Mouse (Mus musculus) c-Kit-positive CD71-positive TER-119-negative erythroid progenitor cells, embryonic 14.5 days (primary cell): ENCODE results near the gene Mical2.

Source experiments
- DNase-seq: peaks from one replicate; pipeline ENCODE4 v3.0.0-alpha.2; 2013; ENCODE audit warnings: low read depth

Mical2 gene

GRCm38 (mm10) chr7:112280474-112280873 is 54.8 kb downstream of the Mical2 start:
- DNase-seq: no peak

DNA sequence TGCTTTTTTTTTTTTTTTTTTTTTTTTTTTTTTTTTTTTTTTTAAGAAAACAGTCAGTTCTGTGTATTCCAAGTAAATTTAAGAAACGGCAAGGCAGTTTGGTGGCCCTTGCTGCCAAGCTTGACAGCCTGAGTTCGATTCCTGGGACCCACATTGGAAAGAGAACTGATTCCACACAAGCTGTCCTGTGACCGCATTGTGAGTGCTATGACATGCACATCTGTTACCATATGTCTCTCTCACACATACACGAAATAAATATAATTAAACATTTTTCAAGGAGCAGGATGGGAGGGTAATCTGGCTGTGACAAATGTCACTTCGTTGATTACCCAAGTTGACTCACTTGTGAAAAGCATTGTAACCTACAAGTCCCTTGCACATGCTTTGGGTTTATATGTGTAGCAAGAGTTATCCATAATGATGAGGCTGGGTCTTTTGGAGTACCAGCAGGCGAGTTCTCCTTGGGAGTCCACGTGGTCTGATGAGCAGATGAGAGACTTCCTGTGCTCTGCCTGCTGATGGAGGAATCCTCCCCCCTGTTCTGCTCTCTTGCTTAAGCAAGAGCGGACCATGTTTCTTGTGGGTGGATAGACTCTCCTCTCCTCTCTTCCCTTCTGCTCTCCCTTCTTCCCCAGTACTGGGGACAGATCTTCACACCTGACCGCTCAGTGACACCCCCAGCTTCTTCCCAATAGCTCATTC is 58.1 kb downstream of the Mical2 start:
- DNase-seq: no peak

DNA sequence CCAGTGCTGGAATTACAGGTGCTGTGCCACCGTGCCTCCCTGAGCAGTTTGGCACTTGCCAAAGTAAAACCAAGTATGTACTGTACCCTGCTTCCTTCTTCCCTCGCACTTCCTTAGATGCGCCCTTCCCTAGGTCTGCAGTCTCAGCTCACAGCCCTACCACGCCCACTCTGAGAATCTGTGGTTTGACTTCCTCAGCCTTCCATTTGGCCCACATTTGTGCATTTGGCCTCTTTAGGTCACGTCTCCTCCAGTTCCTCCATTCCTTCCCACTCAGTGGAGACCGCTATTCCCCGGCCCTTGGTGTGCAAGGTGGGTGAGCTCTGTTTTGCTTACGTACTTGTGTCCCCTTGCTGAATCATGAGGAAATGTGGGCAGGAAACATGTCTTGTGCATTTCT is 59.9 kb downstream of the Mical2 start:
- DNase-seq: no peak

DNA sequence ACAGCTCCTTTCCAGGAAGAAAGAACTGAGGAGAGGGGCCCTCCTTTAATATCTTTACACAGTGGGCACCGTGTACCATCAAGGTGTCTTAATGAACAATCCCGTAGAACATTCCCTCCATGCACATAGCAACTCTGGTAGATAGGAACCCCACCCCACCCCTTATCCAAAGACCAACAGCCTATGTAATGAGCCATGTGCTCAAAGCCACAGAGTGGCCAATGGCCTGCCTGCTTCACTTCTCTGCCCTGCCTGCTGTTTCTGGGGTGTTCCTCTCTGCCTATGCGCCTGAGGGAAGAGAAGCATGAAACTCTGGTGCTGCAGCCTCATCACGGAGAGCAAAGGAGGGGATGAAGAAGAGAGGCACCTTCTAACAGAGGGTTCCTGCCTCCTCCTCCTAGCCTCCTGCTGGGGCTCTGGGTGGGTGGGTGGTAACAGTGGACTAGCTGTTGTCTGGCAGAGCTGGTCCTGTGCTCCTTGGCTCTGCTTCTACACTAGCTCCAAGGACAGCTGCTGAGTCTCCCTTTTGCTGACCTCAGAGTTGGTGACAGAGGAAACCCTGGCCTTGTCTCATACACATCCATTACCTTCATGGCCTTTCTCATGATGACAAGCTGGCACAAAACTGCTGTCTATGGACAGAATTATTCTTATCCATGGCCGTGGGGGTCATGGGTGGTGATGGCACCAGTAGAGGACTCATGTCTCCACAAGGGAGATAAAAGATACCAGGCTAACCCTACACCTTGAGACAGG is 62.9 kb downstream of the Mical2 start:
- no peak for DNase-seq

DNA sequence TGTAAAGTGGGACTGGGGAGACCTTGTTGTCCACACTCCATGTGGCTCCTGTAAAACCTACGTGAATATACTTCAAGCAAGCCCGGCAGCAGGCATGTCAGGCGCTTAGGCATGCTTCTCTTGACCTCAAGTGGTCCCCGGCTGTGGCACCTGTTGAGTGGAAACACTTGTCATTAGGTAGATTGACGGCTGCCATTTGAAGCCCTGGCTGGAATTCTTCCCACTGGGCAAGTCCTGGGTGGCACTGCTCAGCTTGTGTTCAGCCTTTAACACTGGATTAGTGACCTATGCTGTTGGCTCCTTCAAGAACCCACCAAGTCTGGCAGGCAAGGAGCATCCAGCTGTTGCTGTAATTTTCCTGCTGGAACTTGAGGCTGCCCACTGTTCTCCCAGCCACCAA is 63.9 kb downstream of the Mical2 start:
- DNase-seq: no peak

- no peak for DNase-seq
Measured at GRCm38 (mm10) chr7:112289990-112290389, 64.3 kb downstream of the Mical2 start.

GRCm38 (mm10) chr7:112293456-112294104 is 67.9 kb downstream of the Mical2 start:
- DNase-seq: no peak

DNA sequence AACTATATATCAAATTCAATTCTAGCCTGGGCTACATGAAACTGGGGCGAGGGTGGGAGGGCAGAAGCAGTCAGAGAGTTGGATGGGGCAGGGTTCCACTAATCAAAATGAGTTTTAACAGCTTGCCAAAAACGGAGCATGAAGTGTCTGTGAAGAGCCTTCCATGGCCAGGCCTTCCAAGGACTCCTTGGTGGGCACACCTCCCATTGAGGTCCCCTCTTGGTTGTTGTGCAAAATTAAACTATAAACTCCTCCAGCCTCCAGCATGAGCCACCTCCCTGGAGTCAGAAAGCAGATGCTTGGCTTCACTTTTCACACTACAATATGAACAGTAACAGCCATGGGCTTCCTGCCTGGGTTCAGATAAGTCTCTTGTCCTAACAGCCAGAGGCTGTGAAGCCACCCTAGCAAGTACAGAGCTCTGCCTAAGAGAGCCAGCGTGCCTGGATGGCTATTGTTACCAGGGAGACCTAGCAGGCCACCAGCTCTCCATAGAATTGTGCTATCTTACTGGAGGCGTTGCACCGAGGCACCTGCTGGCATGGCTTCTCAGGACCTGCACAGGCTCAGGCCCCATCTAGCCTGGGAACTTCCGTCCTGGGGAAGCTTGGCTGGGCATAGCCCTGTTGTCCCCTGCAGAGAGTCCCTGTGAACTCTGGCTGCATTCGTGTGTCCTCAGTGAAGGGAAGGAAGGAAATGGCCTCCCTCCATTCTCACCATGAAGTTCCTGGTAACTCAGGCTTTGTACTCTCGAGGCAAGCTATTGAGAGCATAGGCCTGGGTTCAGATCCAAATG is 70.0 kb downstream of the Mical2 start:
- no peak for DNase-seq

DNA sequence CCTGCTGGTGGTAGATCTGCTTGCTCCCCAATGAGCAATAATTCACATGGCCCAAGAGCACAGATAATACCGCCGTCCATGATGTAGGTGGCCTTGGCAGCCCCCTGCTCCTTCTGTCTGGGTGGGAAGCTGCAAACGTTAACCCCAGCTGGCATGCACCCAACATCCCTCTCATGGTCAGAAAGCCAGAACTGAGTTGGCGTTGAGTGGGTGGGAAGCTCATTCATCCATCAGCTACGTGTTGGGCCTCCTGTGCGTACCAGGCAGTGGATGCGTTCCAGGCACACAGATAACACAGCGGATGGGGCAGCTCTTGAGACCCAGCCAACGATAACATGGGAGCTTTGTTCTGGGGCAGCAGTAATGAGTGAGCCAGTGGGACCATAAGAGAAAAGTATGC is 72.4 kb downstream of the Mical2 start:
- DNase-seq: no peak

DNA sequence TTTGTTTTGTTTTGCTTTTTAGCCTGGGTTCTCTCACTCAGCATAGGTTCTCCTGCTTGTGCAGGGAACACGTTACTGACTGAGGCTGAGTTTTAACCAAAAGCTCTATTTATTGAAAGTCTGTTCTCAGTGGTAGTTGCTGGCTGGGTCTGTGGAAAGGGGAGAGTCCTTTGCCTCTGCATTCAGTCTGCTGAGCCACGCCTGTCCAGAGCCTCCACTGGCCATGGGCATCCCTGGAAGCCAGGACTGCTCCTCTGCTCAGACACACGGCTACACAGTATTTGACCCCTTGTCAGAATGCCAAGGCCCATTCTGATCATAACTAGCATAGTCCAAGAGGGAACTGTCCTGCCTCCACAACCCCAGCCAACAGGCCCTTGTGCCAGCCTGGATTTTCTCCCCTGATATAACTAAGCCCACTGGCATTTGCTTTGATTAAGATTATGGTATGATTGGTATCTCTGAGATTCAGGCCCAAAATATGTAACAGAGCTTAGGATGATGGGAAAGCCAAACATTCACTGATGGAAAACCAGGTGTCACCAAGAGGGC is 73.3 kb downstream of the Mical2 start:
- DNase-seq: no peak

DNA sequence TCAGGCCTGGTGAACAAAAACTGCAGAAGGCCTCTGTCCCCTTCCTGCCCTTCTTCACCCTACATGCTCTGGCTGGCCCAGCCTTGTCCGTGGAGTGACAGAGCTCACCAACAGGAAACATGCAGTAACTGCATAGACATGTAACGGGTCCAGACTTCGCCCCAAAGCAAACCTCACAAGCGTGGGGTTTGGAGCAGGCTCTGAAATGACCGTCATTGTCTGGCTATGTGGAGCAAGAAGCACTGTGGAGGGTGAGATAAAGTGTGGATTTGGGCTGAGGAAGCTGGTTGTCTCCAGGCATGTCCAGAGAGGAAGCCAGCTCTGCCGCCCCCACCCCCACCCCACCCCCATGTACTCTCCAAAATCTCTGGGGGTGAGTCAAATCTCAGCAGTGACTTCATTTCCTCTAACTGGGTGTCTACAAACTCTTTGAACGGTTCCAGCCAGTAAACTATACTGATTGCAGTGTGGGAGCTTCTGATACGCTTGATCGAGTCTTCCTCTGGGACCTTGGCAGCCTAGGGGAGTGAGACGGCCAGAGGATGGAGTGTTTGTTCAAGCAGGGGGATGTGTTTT is 74.0 kb downstream of the Mical2 start:
- DNase-seq: no peak

- no peak for DNase-seq
Measured at GRCm38 (mm10) chr7:112300141-112300540, 74.5 kb downstream of the Mical2 start.

- no peak for DNase-seq
Measured at GRCm38 (mm10) chr7:112301052-112301451, 75.4 kb downstream of the Mical2 start.

DNA sequence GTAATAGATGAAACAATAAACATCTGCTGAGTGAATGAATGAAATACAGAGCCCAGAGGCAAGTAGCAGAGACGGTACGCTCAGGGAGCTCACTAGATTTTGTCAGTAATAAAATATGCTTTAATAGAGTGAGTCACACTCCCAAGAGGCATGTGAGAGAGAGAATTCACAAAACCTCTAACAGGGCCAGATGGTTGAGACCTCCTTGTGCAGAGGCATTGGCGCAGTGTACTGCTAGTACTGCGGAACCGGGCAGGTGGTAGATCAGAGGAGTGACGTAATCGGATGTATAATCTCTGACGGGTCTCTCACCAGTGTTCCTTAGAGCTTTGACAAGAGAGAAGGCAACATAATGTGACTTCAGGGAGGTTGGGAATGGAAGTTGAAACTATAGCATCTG is 78.7 kb downstream of the Mical2 start:
- DNase-seq: no peak

GRCm38 (mm10) chr7:112309289-112310016 is 83.8 kb downstream of the Mical2 start:
- DNase-seq: no peak

DNA sequence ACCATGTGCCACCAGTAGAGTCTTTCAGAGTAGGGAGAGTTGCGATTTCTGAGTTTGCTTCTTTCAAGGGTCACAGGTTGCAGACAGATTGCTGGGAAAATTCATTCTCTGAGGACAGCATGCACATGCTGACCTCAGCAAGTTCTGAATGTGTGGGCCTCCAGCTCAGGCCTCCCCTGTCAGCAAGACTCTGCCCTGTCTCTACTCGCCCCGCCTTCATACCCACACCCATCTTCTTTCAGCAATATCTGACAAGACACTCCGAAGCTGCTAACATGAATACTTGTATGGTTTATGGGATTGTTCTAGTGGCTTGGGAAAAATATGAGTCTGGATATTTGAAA is 84.3 kb downstream of the Mical2 start:
- DNase-seq: no peak

DNA sequence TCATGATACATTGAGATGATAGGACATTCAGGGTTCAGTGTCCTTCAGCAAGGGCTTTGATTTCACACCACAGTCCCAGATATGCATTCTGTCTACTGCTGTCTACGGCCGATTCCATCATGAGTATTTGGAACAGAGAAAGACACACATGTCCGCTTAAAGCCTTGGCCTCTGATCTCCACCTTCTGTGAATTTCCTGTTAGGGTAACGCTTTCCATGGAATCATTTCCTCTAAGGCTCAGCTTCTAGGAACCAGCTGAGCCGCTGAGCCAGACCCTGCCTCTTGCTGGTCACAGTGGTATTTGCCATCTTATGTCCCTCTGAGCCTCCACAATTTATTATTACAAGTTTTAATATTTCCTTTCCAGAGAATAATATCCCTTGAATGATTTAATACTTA is 87.6 kb downstream of the Mical2 start:
- DNase-seq: no peak

GRCm38 (mm10) chr7:112313670-112314069 is 88.0 kb downstream of the Mical2 start:
- no peak for DNase-seq

DNA sequence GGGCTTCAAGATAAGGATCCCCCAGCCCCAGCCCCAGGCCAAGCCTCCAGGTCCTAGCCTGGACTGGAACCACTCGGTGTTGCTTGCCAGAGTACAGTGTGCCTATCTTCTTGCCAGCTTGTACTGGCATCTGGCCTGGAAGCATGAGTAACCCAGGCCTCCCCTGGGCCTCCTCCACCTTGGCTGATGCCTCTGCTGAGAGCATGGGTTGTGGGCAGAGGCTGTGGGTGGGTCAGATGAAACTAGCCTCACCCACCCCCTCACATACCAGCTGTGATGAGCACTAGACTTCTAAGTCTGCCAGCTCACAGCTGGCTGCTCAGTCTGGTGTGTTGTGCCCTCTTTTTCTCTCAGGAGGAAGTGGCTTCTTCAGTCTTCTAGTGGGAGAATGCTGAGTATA is 90.6 kb downstream of the Mical2 start:
- DNase-seq: no peak

DNA sequence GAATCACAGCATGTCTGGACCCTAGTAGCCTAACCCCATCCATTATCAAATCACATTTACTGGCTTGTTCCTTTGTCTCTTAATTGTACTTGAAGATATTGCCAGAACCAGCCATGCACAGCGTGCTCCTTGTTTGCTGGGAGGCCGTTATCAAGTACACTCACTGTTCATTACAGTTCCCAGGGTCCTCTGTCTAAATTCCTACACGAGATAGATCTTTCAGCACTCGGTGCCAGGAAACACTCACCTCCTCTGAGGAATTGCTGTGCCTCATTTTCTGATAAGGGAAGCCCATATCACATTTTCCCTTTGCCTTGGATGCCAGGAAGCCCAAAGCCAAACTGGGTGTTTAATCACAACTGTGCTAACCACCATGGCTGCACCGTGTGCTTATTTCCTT is 91.8 kb downstream of the Mical2 start:
- DNase-seq: no peak

GRCm38 (mm10) chr7:112318306-112318705 is 92.7 kb downstream of the Mical2 start:
- no peak for DNase-seq
